Mouse (Mus musculus): ENCODE data around the gene Spata21. TPM values are rescaled to one million over a fixed set of nuclear protein-coding genes. Genes with fewer than 3 reads are reported as not detected.

Spata21 gene
- polyA plus RNA-seq, 1 experiment from 2014 or later = 0.11 TPM

GRCm38 (mm10) chr4:141147112-141148008, 59.2 kb downstream of the Spata21 start, which contains the start of gene Fbxo42:
TSS of gene Fbxo42 (plus strand) at chr4:141147913.
- H3K36me3 ChIP-seq (ENCODE audit: control insufficient read depth, insufficient read depth, low read length) = no peaks in the 10 kb centered on the region
- H3K27ac ChIP-seq (replicated peaks) = peak within 1 kb of the TSS; percentile 96
- WGBS = 4% methylated on average over 56 of the region's 58 CpGs
- TF ChIP-seq EP300 (optimal IDR thresholded peaks at IDR 0.05) (no peak), CTCF (IDR thresholded peaks at IDR 0.05; ENCODE audit: low read depth) (peak; percentile 72)
- no peaks in the 10 kb centered on the region for H3K9me3 ChIP-seq (ENCODE audit: control insufficient read depth, low read length)
- peak within 1 kb of the TSS; percentile 98 for H3K4me2 ChIP-seq (replicated peaks; ENCODE audit: low read depth)
- DNase-seq (ENCODE audit: low spot score) = peak; percentile 96
- H3K9ac ChIP-seq (ENCODE audit: low read length) = peak within 1 kb of the TSS; percentile 95
- H3K27me3 ChIP-seq (ENCODE audit: control insufficient read depth, insufficient read depth, low read length) = no peaks in the 10 kb centered on the region
- peak; percentile 89 for ATAC-seq (ENCODE audit: low FRiP score, low TSS enrichment)
- peak within 1 kb of the TSS; percentile 100 for H3K4me3 ChIP-seq (ENCODE audit: low read depth, low read length)
- no peaks in the 10 kb centered on the region for H3K4me1 ChIP-seq (replicated peaks; ENCODE audit: control insufficient read depth, insufficient read depth)

- H3K4me3 ChIP-seq (ENCODE audit: low read depth, low read length) = peak overlapping the region; percentile 100
- no peaks in the 10 kb centered on the region for H3K4me1 ChIP-seq (replicated peaks; ENCODE audit: control insufficient read depth, insufficient read depth)
- peak; percentile 46 for DNase-seq (ENCODE audit: low spot score)
- H3K4me2 ChIP-seq (replicated peaks; ENCODE audit: low read depth) = peak overlapping the region; percentile 98
- no peak for TF ChIP-seq EP300 (optimal IDR thresholded peaks at IDR 0.05)
- H3K36me3 ChIP-seq (ENCODE audit: control insufficient read depth, insufficient read depth, low read length) = no peaks in the 10 kb centered on the region
- H3K9me3 ChIP-seq (ENCODE audit: control insufficient read depth, low read length) = no peaks in the 10 kb centered on the region
- peak overlapping the region; percentile 95 for H3K9ac ChIP-seq (ENCODE audit: low read length)
- peak; percentile 78 for ATAC-seq (ENCODE audit: low FRiP score, low TSS enrichment)
- no peaks in the 10 kb centered on the region for H3K27me3 ChIP-seq (ENCODE audit: control insufficient read depth, insufficient read depth, low read length)
- under 1% methylated on average over 64 of the region's 66 CpGs for WGBS
- H3K27ac ChIP-seq (replicated peaks) = peak overlapping the region; percentile 96
Measured at GRCm38 (mm10) chr4:141148009-141148801, 60.1 kb downstream of the Spata21 start.

GRCm38 (mm10) chr4:141149116-141149515, 61.0 kb downstream of the Spata21 start:
- peak overlapping the region; percentile 100 for H3K4me3 ChIP-seq (ENCODE audit: low read depth, low read length)
- no peaks in the 10 kb centered on the region for H3K36me3 ChIP-seq (ENCODE audit: control insufficient read depth, insufficient read depth, low read length)
- H3K4me1 ChIP-seq (replicated peaks; ENCODE audit: control insufficient read depth, insufficient read depth) = no peaks in the 10 kb centered on the region
- no peaks in the 10 kb centered on the region for H3K9me3 ChIP-seq (ENCODE audit: control insufficient read depth, low read length)
- DNase-seq (ENCODE audit: low spot score) = no peak
- H3K27ac ChIP-seq (replicated peaks) = no peak overlapping the region
- peak overlapping the region; percentile 98 for H3K4me2 ChIP-seq (replicated peaks; ENCODE audit: low read depth)
- TF ChIP-seq EP300 (optimal IDR thresholded peaks at IDR 0.05) = no peak
- no peak for TF ChIP-seq CTCF (IDR thresholded peaks at IDR 0.05; ENCODE audit: low read depth)
- no peaks in the 10 kb centered on the region for H3K27me3 ChIP-seq (ENCODE audit: control insufficient read depth, insufficient read depth, low read length)
- no peak for ATAC-seq (ENCODE audit: low FRiP score, low TSS enrichment)
- whole genome bisulfite sequencing = 12% methylated on average over 7 of the region's 7 CpGs
- peak overlapping the region; percentile 95 for H3K9ac ChIP-seq (ENCODE audit: low read length)

- no peak overlapping the region for H3K9ac ChIP-seq (ENCODE audit: low read length)
- H3K4me2 ChIP-seq (replicated peaks; ENCODE audit: low read depth) = no peak overlapping the region
- TF ChIP-seq CTCF (IDR thresholded peaks at IDR 0.05; ENCODE audit: low read depth) = no peak
- TF ChIP-seq EP300 (optimal IDR thresholded peaks at IDR 0.05) = no peak
- no peaks in the 10 kb centered on the region for H3K4me1 ChIP-seq (replicated peaks; ENCODE audit: control insufficient read depth, insufficient read depth)
- WGBS = 71% methylated on average over 4 of the region's 4 CpGs
- no peaks in the 10 kb centered on the region for H3K36me3 ChIP-seq (ENCODE audit: control insufficient read depth, insufficient read depth, low read length)
- no peaks in the 10 kb centered on the region for H3K27me3 ChIP-seq (ENCODE audit: control insufficient read depth, insufficient read depth, low read length)
- no peaks in the 10 kb centered on the region for H3K9me3 ChIP-seq (ENCODE audit: control insufficient read depth, low read length)
- ATAC-seq (ENCODE audit: low FRiP score, low TSS enrichment) = no peak
- DNase-seq (ENCODE audit: low spot score) = no peak
- no peak overlapping the region for H3K27ac ChIP-seq (replicated peaks)
- no peak overlapping the region for H3K4me3 ChIP-seq (ENCODE audit: low read depth, low read length)
Measured at GRCm38 (mm10) chr4:141157485-141157884, 69.4 kb downstream of the Spata21 start.

GRCm38 (mm10) chr4:141158609-141159008, 70.5 kb downstream of the Spata21 start:
- no peak overlapping the region for H3K4me3 ChIP-seq (ENCODE audit: low read depth, low read length)
- no peaks in the 10 kb centered on the region for H3K4me1 ChIP-seq (replicated peaks; ENCODE audit: control insufficient read depth, insufficient read depth)
- H3K27me3 ChIP-seq (ENCODE audit: control insufficient read depth, insufficient read depth, low read length) = no peaks in the 10 kb centered on the region
- H3K36me3 ChIP-seq (ENCODE audit: control insufficient read depth, insufficient read depth, low read length) = no peaks in the 10 kb centered on the region
- TF ChIP-seq EP300 (optimal IDR thresholded peaks at IDR 0.05) (no peak), CTCF (IDR thresholded peaks at IDR 0.05; ENCODE audit: low read depth) (no peak)
- H3K9me3 ChIP-seq (ENCODE audit: control insufficient read depth, low read length) = no peaks in the 10 kb centered on the region
- ATAC-seq (ENCODE audit: low FRiP score, low TSS enrichment) (no peak), DNase-seq (ENCODE audit: low spot score) (no peak)
- H3K27ac ChIP-seq (replicated peaks) = no peak overlapping the region
- no peak overlapping the region for H3K9ac ChIP-seq (ENCODE audit: low read length)
- no peak overlapping the region for H3K4me2 ChIP-seq (replicated peaks; ENCODE audit: low read depth)
- WGBS = 62% methylated on average over 2 of the region's 2 CpGs

All from stomach, postnatal 0 days (tissue).